Mouse (Mus musculus) forebrain, embryonic 14.5 days (tissue): ENCODE results near the gene Pax7. TPM values are rescaled to one million over a fixed set of nuclear protein-coding genes. Genes with fewer than 3 reads are reported as not detected.

Experiments
- ATAC-seq: fragments of 200-750 bp; cut with Nextera tagmentation; 2 replicates; pipeline ENCODE4 v1.8.0; 2017; ENCODE audit warnings: mild to moderate bottlenecking, moderate library complexity
- DNase-seq: peaks from one replicate; pipeline ENCODE4 v3.0.0-alpha.2; 2015; ENCODE audit warnings: low spot score
- H3K27ac ChIP-seq: fragments of 300-500 bp; sonication (generic); 2 replicates; pipeline ENCODE4 v1.5.1; 2014; ENCODE audit warnings: low read depth, mild to moderate bottlenecking, control low read depth, low read length, moderate library complexity
- H3K27me3 ChIP-seq: fragments of 300-500 bp; sonication (generic); replicated peaks from 2 replicates; pipeline ENCODE4 v1.6.1; 2014; ENCODE audit warnings: low read length, control low read depth, mixed read lengths; ENCODE audit not compliant: control insufficient read depth, insufficient read depth
- H3K36me3 ChIP-seq: fragments of 300-500 bp; sonication (generic); 2 replicates; pipeline ENCODE4 v1.6.1; 2014; ENCODE audit warnings: low read length, control low read depth; ENCODE audit not compliant: control insufficient read depth, insufficient read depth
- H3K4me1 ChIP-seq: fragments of 300-500 bp; sonication (generic); 2 replicates; pipeline ENCODE4 v1.6.1; 2014; ENCODE audit warnings: antibody characterized with exemption, low read length, control low read depth; ENCODE audit not compliant: control insufficient read depth, insufficient read depth
- H3K4me2 ChIP-seq: fragments of 300-500 bp; sonication (generic); 2 replicates; pipeline ENCODE4 v1.6.1; 2014; ENCODE audit warnings: mild to moderate bottlenecking, control low read depth, low read length
- H3K4me3 ChIP-seq: fragments of 300-500 bp; sonication (generic); 2 replicates; pipeline ENCODE4 v1.5.1; 2014; ENCODE audit warnings: low read depth, low read length, control low read depth
- H3K9ac ChIP-seq: fragments of 300-500 bp; sonication (generic); 2 replicates; pipeline ENCODE4 v1.6.1; 2014; ENCODE audit warnings: mild to moderate bottlenecking, low read length, control low read depth, moderate library complexity
- H3K9me3 ChIP-seq: fragments of 300-500 bp; sonication (generic); replicated peaks from 2 replicates; pipeline ENCODE4 v1.6.1; 2016; ENCODE audit warnings: low read length, control low read depth, mixed read lengths; ENCODE audit not compliant: control insufficient read depth
- WGBS: fragments of 180-500 bp; shearing (Covaris S2); extraction: QIAGEN DNeasy Blood & Tissue Kit; methylation state at CpG from one replicate; pipeline ENCODE4 v1.1.7; 2014; 5-methylcytosine and 5-hydroxymethylcytosine counted together
- polyA plus RNA-seq: library from polyadenylated mRNA; unstranded; fragments of >200 nt; fragmentation: Nextera tagmentation; extraction: Ambion mirVana; gene quantifications from 2 replicates; pipeline ENCODE4 v1.2.1, GENCODE M21; 2014

Pax7 gene
- polyA plus RNA-seq, 1 experiment from 2014 or later = 0.06 TPM

- no peak overlapping the region for H3K4me2 ChIP-seq
- no peaks in the 10 kb centered on the region for H3K27me3 ChIP-seq
- DNase-seq (no peak), ATAC-seq (no peak)
- no peak overlapping the region for H3K4me3 ChIP-seq
- H3K9ac ChIP-seq = no peak overlapping the region
- 73% methylated on average over 4 of the region's 4 CpGs for WGBS
- no peaks in the 10 kb centered on the region for H3K36me3 ChIP-seq
- H3K27ac ChIP-seq = no peak overlapping the region
- H3K9me3 ChIP-seq = no peaks in the 10 kb centered on the region
- H3K4me1 ChIP-seq = no peaks in the 10 kb centered on the region
These were observed 130.4 kb downstream of the Pax7 start for GRCm38 (mm10) chr4:139702914-139703313.

- Histone ChIP-seq H3K4me3 (no peak overlapping the region), H3K27ac (no peak overlapping the region), H3K4me1 (no peaks in the 10 kb centered on the region), H3K4me2 (no peak overlapping the region), H3K9ac (no peak overlapping the region), H3K9me3 (no peaks in the 10 kb centered on the region), H3K27me3 (no peaks in the 10 kb centered on the region), H3K36me3 (no peaks in the 10 kb centered on the region)
- ATAC-seq = no peak
- 62% methylated on average over 8 of the region's 8 CpGs for WGBS
- no peak for DNase-seq
These were observed 134.7 kb downstream of the Pax7 start for GRCm38 (mm10) chr4:139698602-139699001.

DNA sequence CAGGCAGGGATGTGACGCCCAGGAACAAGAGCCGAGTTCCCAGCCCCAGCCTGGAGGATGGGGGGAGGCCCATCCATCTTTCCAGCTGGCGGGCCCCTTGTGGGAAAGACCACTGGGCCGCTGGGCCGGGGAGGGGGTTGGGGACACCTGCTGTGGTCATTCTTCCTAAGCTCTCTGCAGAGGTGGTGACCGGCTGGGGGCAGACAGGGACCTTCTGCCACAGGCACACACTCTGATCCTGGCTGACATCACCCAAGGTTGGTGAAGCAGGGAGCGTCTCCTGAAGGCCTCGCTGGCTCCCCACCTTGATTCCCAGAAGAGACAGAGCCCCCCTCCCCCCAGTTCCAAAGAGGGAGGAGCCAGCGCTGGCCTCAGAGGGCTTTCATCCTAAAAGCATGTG, 135.6 kb downstream of the Pax7 start:
- 7% methylated on average over 9 of the region's 9 CpGs for WGBS

DNA sequence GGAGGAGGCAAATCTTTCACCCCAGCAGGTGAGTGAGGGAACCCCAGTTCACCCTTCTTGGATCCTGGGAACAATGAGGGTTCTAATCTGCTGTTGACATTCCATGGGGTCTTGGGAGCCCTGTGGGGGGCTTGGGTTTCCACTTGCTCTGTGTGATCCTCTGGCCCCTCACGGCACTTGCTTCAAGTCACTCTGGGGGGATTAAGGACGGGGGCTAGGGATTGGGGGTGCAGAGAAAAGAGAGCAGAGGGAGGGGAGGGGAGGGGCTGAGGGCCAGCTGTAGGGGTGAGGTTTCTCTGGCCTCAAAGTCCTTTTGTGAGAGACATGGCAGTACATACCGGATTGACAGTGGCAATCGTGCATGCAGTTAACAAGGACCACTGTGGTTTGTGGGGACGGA, 140.0 kb downstream of the Pax7 start:
- no peak overlapping the region for H3K4me2 ChIP-seq
- no peaks in the 10 kb centered on the region for H3K27me3 ChIP-seq
- no peak for ATAC-seq
- no peak for DNase-seq
- no peak overlapping the region for H3K4me3 ChIP-seq
- H3K27ac ChIP-seq = no peak overlapping the region
- H3K4me1 ChIP-seq = no peaks in the 10 kb centered on the region
- H3K9me3 ChIP-seq = no peaks in the 10 kb centered on the region
- no peaks in the 10 kb centered on the region for H3K36me3 ChIP-seq
- 12% methylated on average over 5 of the region's 5 CpGs for WGBS
- H3K9ac ChIP-seq = no peak overlapping the region

More for the DNA sequence above, 135.6 kb downstream of the Pax7 start:
- no peaks in the 10 kb centered on the region for H3K9me3 ChIP-seq
- H3K4me2 ChIP-seq = no peak overlapping the region
- H3K4me1 ChIP-seq = no peaks in the 10 kb centered on the region
- DNase-seq = no peak
- H3K27ac ChIP-seq = no peak overlapping the region
- no peak overlapping the region for H3K4me3 ChIP-seq
- H3K27me3 ChIP-seq = no peaks in the 10 kb centered on the region
- H3K9ac ChIP-seq = no peak overlapping the region
- no peaks in the 10 kb centered on the region for H3K36me3 ChIP-seq
- ATAC-seq = no peak

- Histone ChIP-seq H3K27ac (no peak overlapping the region), H3K4me1 (no peaks in the 10 kb centered on the region), H3K27me3 (no peaks in the 10 kb centered on the region), H3K9ac (no peak overlapping the region), H3K9me3 (no peaks in the 10 kb centered on the region), H3K4me3 (no peak overlapping the region), H3K36me3 (no peaks in the 10 kb centered on the region), H3K4me2 (no peak overlapping the region)
- DNase-seq (peak; percentile 35), ATAC-seq (no peak)
- 31% methylated on average over 7 of the region's 7 CpGs for WGBS
These were observed 143.6 kb downstream of the Pax7 start for GRCm38 (mm10) chr4:139689627-139690269.

- Histone ChIP-seq H3K4me3 (no peak overlapping the region), H3K9ac (no peak overlapping the region), H3K9me3 (no peaks in the 10 kb centered on the region), H3K27me3 (no peaks in the 10 kb centered on the region), H3K36me3 (no peaks in the 10 kb centered on the region), H3K4me1 (no peaks in the 10 kb centered on the region), H3K4me2 (no peak overlapping the region), H3K27ac (no peak overlapping the region)
- no peak for ATAC-seq
- 48% methylated on average over 9 of the region's 9 CpGs for whole genome bisulfite sequencing
- no peak for DNase-seq
These were observed 145.3 kb downstream of the Pax7 start for GRCm38 (mm10) chr4:139688058-139688457.

Other genes with a start within 250 kb of the Pax7 start
- gene Gm21969, start 230.3 kb downstream of the Pax7 start, polyA plus RNA-seq = not detected in 2 replicates
- 18.6 and 21.6 TPM in 2 replicates for gene Aldh4a1, start 210.7 kb downstream of the Pax7 start, polyA plus RNA-seq
- not detected in 2 replicates for gene Tas1r2, start 180.0 kb downstream of the Pax7 start, polyA plus RNA-seq
- 0.22 and 0.40 TPM in 2 replicates for gene Klhdc7a, start 134.5 kb upstream of the Pax7 start, polyA plus RNA-seq